Mouse (Mus musculus) neural tube, embryonic 15.5 days (tissue): ENCODE measurements around the gene Cytip. TPM values are rescaled to one million over a fixed set of nuclear protein-coding genes. Genes with fewer than 3 reads are reported as not detected.
A peak's percentile ranks its signal among the peaks of the same experiment; 100 is the strongest.

Experiments
- ATAC-seq: fragments of 200-750 bp; cut with Nextera tagmentation; 2 replicates; pipeline ENCODE4 v1.8.0; 2017; ENCODE audit warnings: mild to moderate bottlenecking, moderate TSS enrichment, moderate library complexity; ENCODE audit not compliant: low FRiP score
- H3K27ac ChIP-seq: fragments of 300-500 bp; sonication (generic); replicated peaks from 2 replicates; pipeline ENCODE4 v1.5.1; 2015; ENCODE audit warnings: mild to moderate bottlenecking, inconsistent platforms
- H3K27me3 ChIP-seq: fragments of 300-500 bp; sonication (generic); replicated peaks from 2 replicates; pipeline ENCODE4 v1.6.1; 2015; ENCODE audit warnings: inconsistent platforms
- H3K36me3 ChIP-seq: fragments of 300-500 bp; sonication (generic); 2 replicates; pipeline ENCODE4 v1.6.1; 2015; ENCODE audit warnings: inconsistent platforms
- H3K4me1 ChIP-seq: fragments of 300-500 bp; sonication (generic); 2 replicates; pipeline ENCODE4 v1.6.1; 2015; ENCODE audit warnings: inconsistent platforms
- H3K4me2 ChIP-seq: fragments of 300-500 bp; sonication (generic); 2 replicates; pipeline ENCODE4 v1.6.1; 2015; ENCODE audit warnings: inconsistent platforms, mild to moderate bottlenecking, moderate library complexity
- H3K4me3 ChIP-seq: fragments of 300-500 bp; sonication (generic); replicated peaks from 2 replicates; pipeline ENCODE4 v1.5.1; 2015; ENCODE audit warnings: mild to moderate bottlenecking, inconsistent platforms
- H3K9ac ChIP-seq: fragments of 300-500 bp; sonication (generic); replicated peaks from 2 replicates; pipeline ENCODE4 v1.6.1; 2015; ENCODE audit warnings: mild to moderate bottlenecking, inconsistent platforms
- H3K9me3 ChIP-seq: fragments of 300-500 bp; sonication (generic); replicated peaks from 2 replicates; pipeline ENCODE4 v1.6.1; 2016; ENCODE audit warnings: inconsistent platforms
- WGBS: fragments of 180-500 bp; shearing (Covaris S2); methylation state at CpG from one replicate; pipeline ENCODE4 v1.1.7; 2015; ENCODE audit warnings: mixed read lengths; 5-methylcytosine and 5-hydroxymethylcytosine counted together
- polyA plus RNA-seq: library from polyadenylated mRNA; unstranded; fragments of >200 nt; fragmentation: Nextera tagmentation; extraction: Ambion mirVana; gene quantifications from 2 replicates; pipeline ENCODE4 v1.2.1, GENCODE M21; 2015

Cytip gene
- 0.08 and 4.6 TPM in 2 replicates for polyA plus RNA-seq

GRCm38 (mm10) chr2:58195346-58195745 lies at the start of gene Cytip:
TSS of gene Cytip (minus strand) at chr2:58195532.
- Histone ChIP-seq H3K4me3 (no peak within 1 kb of the TSS), H3K9ac (no peak within 1 kb of the TSS), H3K27ac (no peak within 1 kb of the TSS), H3K36me3 (no peaks in the 10 kb centered on the region), H3K4me2 (no peak within 1 kb of the TSS), H3K9me3 (no peaks in the 10 kb centered on the region), H3K27me3 (no peaks in the 10 kb centered on the region), H3K4me1 (no peaks in the 10 kb centered on the region)
- ATAC-seq = no peak
- WGBS = 63% methylated on average over 4 of the region's 4 CpGs

DNA sequence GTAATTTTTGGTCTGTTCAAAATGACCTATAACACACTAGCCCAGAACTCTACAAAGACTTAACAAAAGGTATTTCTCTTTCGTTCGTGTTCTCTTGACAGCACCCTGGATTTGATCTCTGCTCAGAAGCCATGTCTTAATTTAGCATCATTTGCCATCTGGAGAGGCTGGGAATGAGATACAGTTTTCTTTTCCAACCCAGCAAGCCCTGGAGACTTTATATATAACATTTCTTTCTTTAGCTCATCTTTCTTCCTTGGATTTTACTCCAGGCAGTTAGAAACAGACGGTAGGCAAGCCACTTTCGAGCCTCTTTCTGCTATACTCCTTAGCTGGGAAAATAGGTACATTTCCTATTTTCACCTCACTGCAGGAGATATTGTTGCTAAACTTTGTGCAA lies 45.3 kb upstream of the Cytip start:
- Histone ChIP-seq H3K36me3 (no peaks in the 10 kb centered on the region), H3K9ac (no peak overlapping the region), H3K9me3 (no peaks in the 10 kb centered on the region), H3K4me2 (no peak overlapping the region), H3K27me3 (no peaks in the 10 kb centered on the region), H3K27ac (no peak overlapping the region), H3K4me1 (no peaks in the 10 kb centered on the region), H3K4me3 (no peak overlapping the region)
- WGBS = 92% methylated on average over 4 of the region's 4 CpGs
- ATAC-seq = no peak

DNA sequence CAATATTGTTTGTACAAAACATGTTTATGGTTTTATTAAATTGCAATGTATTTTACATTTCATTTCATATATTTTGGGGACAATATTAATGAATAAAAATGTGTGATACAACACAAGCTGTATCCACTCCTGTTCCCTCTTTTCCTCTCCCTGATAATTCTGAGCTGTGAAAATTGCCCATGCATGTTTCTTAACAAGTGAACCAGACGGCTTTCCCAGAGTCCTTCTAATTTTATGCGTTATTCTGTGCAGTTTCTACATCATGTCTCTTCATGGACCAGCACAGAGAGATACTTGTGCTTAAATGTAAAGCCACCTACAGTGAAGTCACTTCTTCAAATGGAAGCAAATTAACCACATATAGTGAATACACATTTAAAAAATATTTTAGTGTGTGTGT lies 42.2 kb upstream of the Cytip start:
- Histone ChIP-seq H3K4me1 (no peaks in the 10 kb centered on the region), H3K9ac (no peak overlapping the region), H3K9me3 (no peaks in the 10 kb centered on the region), H3K27me3 (no peaks in the 10 kb centered on the region), H3K36me3 (no peaks in the 10 kb centered on the region), H3K4me2 (no peak overlapping the region), H3K27ac (no peak overlapping the region), H3K4me3 (no peak overlapping the region)
- no peak for ATAC-seq
- WGBS = 59% methylated on average over 2 of the region's 2 CpGs

GRCm38 (mm10) chr2:58199442-58199841 lies 4.1 kb upstream of the Cytip start:
- H3K9me3 ChIP-seq = no peaks in the 10 kb centered on the region
- H3K4me3 ChIP-seq = no peak overlapping the region
- no peak overlapping the region for H3K9ac ChIP-seq
- no peaks in the 10 kb centered on the region for H3K27me3 ChIP-seq
- H3K4me2 ChIP-seq = no peak overlapping the region
- peak; percentile 73; the same call in 1 of the 2 replicates for ATAC-seq
- H3K36me3 ChIP-seq = no peaks in the 10 kb centered on the region
- no peak overlapping the region for H3K27ac ChIP-seq
- no peaks in the 10 kb centered on the region for H3K4me1 ChIP-seq
- 58% methylated on average over 6 of the region's 6 CpGs for WGBS

- no peak overlapping the region for H3K9ac ChIP-seq
- no peak overlapping the region for H3K4me2 ChIP-seq
- no peak for ATAC-seq
- H3K36me3 ChIP-seq = no peaks in the 10 kb centered on the region
- H3K9me3 ChIP-seq = no peaks in the 10 kb centered on the region
- 85% methylated on average over 1 of the region's 1 CpGs for WGBS
- no peaks in the 10 kb centered on the region for H3K4me1 ChIP-seq
- H3K4me3 ChIP-seq = no peak overlapping the region
- no peaks in the 10 kb centered on the region for H3K27me3 ChIP-seq
- no peak overlapping the region for H3K27ac ChIP-seq
These were observed 1.5 kb upstream of the Cytip start for GRCm38 (mm10) chr2:58196880-58197279.

- no peak overlapping the region for H3K4me2 ChIP-seq
- H3K4me1 ChIP-seq = no peaks in the 10 kb centered on the region
- no peaks in the 10 kb centered on the region for H3K27me3 ChIP-seq
- no peak overlapping the region for H3K9ac ChIP-seq
- 85% methylated on average over 10 of the region's 10 CpGs for WGBS
- H3K4me3 ChIP-seq = no peak overlapping the region
- H3K27ac ChIP-seq = no peak overlapping the region
- ATAC-seq = no peak
- H3K9me3 ChIP-seq = no peaks in the 10 kb centered on the region
- no peaks in the 10 kb centered on the region for H3K36me3 ChIP-seq
These were observed 763 bp downstream of the Cytip start for GRCm38 (mm10) chr2:58194422-58195115.

DNA sequence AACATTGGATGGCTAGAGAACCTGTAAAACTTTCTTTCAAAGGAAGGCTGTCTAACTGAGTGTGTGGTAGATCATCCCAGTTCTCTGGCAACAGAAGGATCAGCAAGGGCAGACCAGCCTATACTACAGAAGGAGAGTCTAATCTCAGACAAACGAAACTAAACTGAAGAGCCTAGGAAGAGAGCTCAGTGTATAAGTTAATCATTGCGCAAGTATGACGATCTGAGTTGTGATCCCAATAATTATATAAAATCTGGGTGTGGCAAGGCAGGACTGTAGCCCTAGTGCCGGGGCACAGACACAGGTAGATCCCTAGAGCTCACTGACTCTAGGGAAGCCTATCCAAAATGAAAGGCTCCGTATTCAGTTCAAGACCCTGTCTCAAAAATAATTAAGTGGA lies 3.2 kb downstream of the Cytip start:
- Histone ChIP-seq H3K27ac (no peak overlapping the region), H3K9ac (no peak overlapping the region), H3K4me2 (no peak overlapping the region), H3K36me3 (no peaks in the 10 kb centered on the region), H3K4me1 (no peaks in the 10 kb centered on the region), H3K4me3 (no peak overlapping the region), H3K9me3 (no peaks in the 10 kb centered on the region), H3K27me3 (no peaks in the 10 kb centered on the region)
- no peak for ATAC-seq
- WGBS = 95% methylated on average over 5 of the region's 5 CpGs

GRCm38 (mm10) chr2:58189501-58189900 lies 5.8 kb downstream of the Cytip start:
- Histone ChIP-seq H3K9ac (no peak overlapping the region), H3K27me3 (no peaks in the 10 kb centered on the region), H3K4me3 (no peak overlapping the region), H3K4me2 (no peak overlapping the region), H3K27ac (no peak overlapping the region), H3K9me3 (no peaks in the 10 kb centered on the region), H3K4me1 (no peaks in the 10 kb centered on the region), H3K36me3 (no peaks in the 10 kb centered on the region)
- WGBS = 74% methylated on average over 4 of the region's 4 CpGs
- ATAC-seq = no peak

GRCm38 (mm10) chr2:58188903-58189302 lies 6.4 kb downstream of the Cytip start:
- H3K4me3 ChIP-seq = no peak overlapping the region

GRCm38 (mm10) chr2:58187310-58188051 lies 7.9 kb downstream of the Cytip start:
- Histone ChIP-seq H3K36me3 (no peaks in the 10 kb centered on the region), H3K9me3 (no peaks in the 10 kb centered on the region), H3K27ac (no peak overlapping the region), H3K4me1 (no peaks in the 10 kb centered on the region), H3K4me3 (no peak overlapping the region), H3K27me3 (no peaks in the 10 kb centered on the region), H3K4me2 (no peak overlapping the region), H3K9ac (no peak overlapping the region)
- ATAC-seq = no peak
- WGBS = 84% methylated on average over 8 of the region's 8 CpGs

More at GRCm38 (mm10) chr2:58188903-58189302, 6.4 kb downstream of the Cytip start:
- no peaks in the 10 kb centered on the region for H3K27me3 ChIP-seq
- H3K9me3 ChIP-seq = no peaks in the 10 kb centered on the region
- ATAC-seq = no peak
- H3K36me3 ChIP-seq = no peaks in the 10 kb centered on the region
- no peak overlapping the region for H3K4me2 ChIP-seq
- H3K4me1 ChIP-seq = no peaks in the 10 kb centered on the region
- H3K9ac ChIP-seq = no peak overlapping the region
- H3K27ac ChIP-seq = no peak overlapping the region
- WGBS = 58% methylated on average over 1 of the region's 1 CpGs

DNA sequence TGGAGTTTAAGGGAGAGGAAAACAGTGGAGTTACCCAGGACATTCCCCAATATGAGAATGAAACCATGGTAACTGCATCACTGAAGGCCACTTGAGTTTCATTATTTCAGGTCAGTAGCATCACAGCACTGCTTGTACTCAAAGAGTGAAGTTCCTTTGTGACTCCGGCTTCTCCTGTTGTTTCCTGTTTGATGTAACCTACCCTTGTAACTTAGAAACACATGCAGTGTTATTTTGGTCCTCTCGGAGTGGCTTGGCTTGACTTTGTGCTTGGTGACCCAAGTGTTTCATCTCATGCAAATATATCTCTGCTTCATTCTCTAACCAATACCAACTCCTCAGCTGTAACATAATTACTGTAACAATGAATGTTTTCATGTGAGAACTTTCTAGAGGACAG lies 11.1 kb downstream of the Cytip start:
- Histone ChIP-seq H3K27ac (no peak overlapping the region), H3K9ac (no peak overlapping the region), H3K4me2 (no peak overlapping the region), H3K27me3 (no peaks in the 10 kb centered on the region), H3K4me3 (no peak overlapping the region), H3K4me1 (no peaks in the 10 kb centered on the region), H3K9me3 (no peaks in the 10 kb centered on the region), H3K36me3 (no peaks in the 10 kb centered on the region)
- no peak for ATAC-seq
- 63% methylated on average over 2 of the region's 2 CpGs for WGBS

GRCm38 (mm10) chr2:58183658-58184057 lies 11.7 kb downstream of the Cytip start:
- Histone ChIP-seq H3K27me3 (no peaks in the 10 kb centered on the region), H3K4me3 (no peak overlapping the region), H3K27ac (no peak overlapping the region), H3K4me1 (no peaks in the 10 kb centered on the region), H3K9me3 (no peaks in the 10 kb centered on the region), H3K36me3 (no peaks in the 10 kb centered on the region), H3K9ac (no peak overlapping the region), H3K4me2 (no peak overlapping the region)
- 93% methylated on average over 2 of the region's 2 CpGs for WGBS
- no peak for ATAC-seq
